Mouse (Mus musculus) G1E (cell line): Measurements from ENCODE around the gene Ndufb4. TPM values are rescaled to one million over a fixed set of nuclear protein-coding genes. Genes with fewer than 3 reads are reported as not detected.

Experiments
- ATAC-seq: 2 replicates; pipeline ENCODE4 v1.8.0; 2016; ENCODE audit warnings: mild to moderate bottlenecking; ENCODE audit not compliant: insufficient number of reproducible peaks, poor library complexity, low FRiP score, severe bottlenecking; ENCODE audit errors: extremely low read depth
- DNase-seq: peaks from one replicate; pipeline ENCODE4 v3.0.0; 2012; ENCODE audit warnings: low spot score
- H3K27me3 ChIP-seq: 2 replicates; pipeline ENCODE4 v1.6.1; 2012; ENCODE audit warnings: mild to moderate bottlenecking, low read length, inconsistent platforms; ENCODE audit not compliant: insufficient read depth
- H3K36me3 ChIP-seq: replicated peaks from 2 replicates; pipeline ENCODE3; 2012; ENCODE audit warnings: mild to moderate bottlenecking, inconsistent platforms
- H3K4me1 ChIP-seq: 2 replicates; pipeline ENCODE4 v1.6.1; 2012; ENCODE audit warnings: low read depth, low read length, inconsistent platforms, mixed read lengths; ENCODE audit not compliant: insufficient read depth
- H3K4me3 ChIP-seq: 2 replicates; pipeline ENCODE4 v1.5.1; 2012; ENCODE audit warnings: low read depth, mild to moderate bottlenecking, inconsistent platforms, low read length, moderate library complexity, mixed read lengths
- H3K9me3 ChIP-seq: replicated peaks from 2 replicates; pipeline ENCODE4 v1.6.1; 2012; ENCODE audit warnings: inconsistent platforms
- CTCF ChIP-seq: IDR thresholded peaks from 2 replicates; pipeline ENCODE4 v1.5.1; 2012; ENCODE audit warnings: low read depth, low read length, inconsistent platforms, mixed read lengths
- GATA1 ChIP-seq: IDR thresholded peaks from 2 replicates; pipeline ENCODE4 v1.6.1; 2012; ENCODE audit warnings: borderline replicate concordance, low read length, inconsistent platforms, mixed read lengths
- GATA2 ChIP-seq: IDR thresholded peaks from 2 replicates; pipeline ENCODE4 v1.6.1; 2012; ENCODE audit warnings: low read depth, low read length, inconsistent platforms, borderline replicate concordance
- POLR2AphosphoS5 ChIP-seq: IDR thresholded peaks from 2 replicates; pipeline ENCODE4 v1.6.1; 2012; ENCODE audit warnings: low read depth, low read length, inconsistent platforms; ENCODE audit not compliant: insufficient replicate concordance
- TAL1 ChIP-seq: conservative IDR thresholded peaks from 2 replicates; pipeline ENCODE4 v1.6.1; 2012; ENCODE audit warnings: low read depth, low read length, inconsistent platforms, mixed read lengths
- polyA plus RNA-seq: library from polyadenylated mRNA; stranded (reverse); fragments of >175 nt; gene quantifications from 2 replicates; pipeline ENCODE4 v1.2.3, GENCODE M21; 2012
- total RNA-seq, 2 experiments: library from RNA; stranded (forward) in 1 of 2; stranded (reverse) in 1 of 2; fragments of 200-1000 nt in 1 of 2; fragments of >200 nt in 1 of 2; fragmentation: Nextera tagmentation in 1 of 2; gene quantifications; 2 replicates each; pipeline ENCODE4 v1.2.3; 2014 to 2017

Gene Ndufb4
- total and polyA plus RNA-seq, 3 experiments, result 19.0 to 37.1 (median 34.9) TPM

GRCm38 (mm10) chr16:37652654-37653053, 1.6 kb downstream of the Ndufb4 start:
- ATAC-seq (no peak), DNase-seq (no peak)
- TF ChIP-seq GATA2 (no peak), TAL1 (no peak), POLR2AphosphoS5 (no peak), GATA1 (no peak), CTCF (no peak)
- Histone ChIP-seq H3K9me3 (no peaks in the 10 kb centered on the region), H3K4me1 (peaks cover 44% of the 10 kb centered on the region), H3K27me3 (no peaks in the 10 kb centered on the region), H3K36me3 (peaks cover 41% of the 10 kb centered on the region), H3K4me3 (no peak overlapping the region)

DNA sequence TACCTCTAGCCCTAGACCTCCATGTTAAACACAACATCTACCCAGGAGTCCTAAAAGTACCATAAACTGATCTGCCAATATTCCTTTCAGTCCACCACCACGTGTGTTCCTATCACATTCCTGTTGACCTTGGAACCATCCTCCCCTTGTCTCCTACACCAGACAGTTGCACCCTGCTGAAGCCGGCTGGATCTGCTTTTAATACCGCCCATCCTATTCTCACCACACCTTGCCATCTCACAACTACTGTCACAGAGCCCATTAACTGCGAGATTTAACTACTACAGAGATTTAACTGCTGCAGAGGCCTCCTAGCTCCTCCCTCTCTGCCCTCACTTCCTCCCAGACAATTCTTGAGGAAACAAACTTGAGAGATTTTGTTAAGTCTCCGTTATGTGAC, 2.8 kb downstream of the Ndufb4 start:
- H3K4me3 ChIP-seq, result no peak overlapping the region
- ATAC-seq (no peak), DNase-seq (no peak)
- peaks cover 52% of the 10 kb centered on the region for H3K36me3 ChIP-seq
- no peaks in the 10 kb centered on the region for H3K27me3 ChIP-seq
- TF ChIP-seq CTCF (no peak), TAL1 (no peak), GATA1 (no peak), GATA2 (no peak)
- H3K4me1 ChIP-seq, result peaks cover 44% of the 10 kb centered on the region
- H3K9me3 ChIP-seq, result no peaks in the 10 kb centered on the region

- TF ChIP-seq GATA1, result no peak
- no peak for TF ChIP-seq POLR2AphosphoS5
- no peak for TF ChIP-seq TAL1
- TF ChIP-seq GATA2, result no peak
- no peak for TF ChIP-seq CTCF
- peaks cover 76% of the 10 kb centered on the region for H3K36me3 ChIP-seq
- H3K4me1 ChIP-seq, result peaks cover 29% of the 10 kb centered on the region
- DNase-seq (no peak), ATAC-seq (no peak)
- H3K9me3 ChIP-seq, result no peaks in the 10 kb centered on the region
- no peak overlapping the region for H3K4me3 ChIP-seq
- H3K27me3 ChIP-seq, result no peaks in the 10 kb centered on the region
These were observed 5.2 kb downstream of the Ndufb4 start for GRCm38 (mm10) chr16:37649068-37649467.

DNA sequence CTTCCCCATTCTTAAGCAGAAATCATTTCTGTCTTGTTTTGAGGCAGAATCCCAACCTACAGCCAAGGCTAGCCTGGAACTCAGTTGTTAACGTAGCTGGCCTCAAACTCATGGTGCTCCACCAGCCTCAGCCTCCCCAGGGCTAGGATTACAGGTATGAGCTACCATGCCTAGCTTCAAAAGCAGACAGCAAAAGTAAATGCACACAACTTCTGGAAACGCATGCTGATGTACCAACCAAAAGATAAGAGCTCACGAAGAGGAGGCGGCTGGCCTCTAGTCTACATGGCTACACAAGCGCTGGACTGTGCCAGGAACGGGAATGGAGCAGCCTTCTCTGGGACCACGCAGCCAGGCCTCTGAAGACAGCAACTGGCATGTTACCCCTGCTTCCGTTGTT, 6.3 kb downstream of the Ndufb4 start:
- TF ChIP-seq TAL1 (no peak), GATA2 (no peak), POLR2AphosphoS5 (no peak), GATA1 (no peak), CTCF (no peak)
- no peak for DNase-seq
- Histone ChIP-seq H3K4me1 (peaks cover 26% of the 10 kb centered on the region), H3K36me3 (peaks cover 77% of the 10 kb centered on the region), H3K4me3 (no peak overlapping the region), H3K27me3 (no peaks in the 10 kb centered on the region), H3K9me3 (no peaks in the 10 kb centered on the region)
- ATAC-seq, result no peak

DNA sequence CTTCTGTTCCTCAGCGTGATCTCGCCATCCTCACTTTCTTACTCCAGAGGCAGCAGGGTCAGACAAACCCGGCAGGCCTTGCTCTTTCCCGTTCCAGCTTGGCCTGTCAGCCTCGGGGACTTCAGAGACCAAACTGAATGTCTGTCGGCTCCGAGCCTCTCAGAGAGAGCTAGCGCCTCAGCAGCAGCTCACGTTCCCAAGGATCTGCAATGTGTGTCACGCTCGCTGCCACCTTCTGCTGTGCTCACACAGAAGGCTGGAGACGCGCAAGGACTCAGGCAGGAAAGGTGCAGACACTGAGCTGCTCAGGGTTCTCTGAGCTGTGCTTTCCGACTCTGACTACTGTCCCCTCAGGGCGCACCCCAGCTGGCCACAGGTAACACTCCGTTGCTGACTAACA, 7.2 kb downstream of the Ndufb4 start:
- Histone ChIP-seq H3K27me3 (no peaks in the 10 kb centered on the region), H3K9me3 (no peaks in the 10 kb centered on the region), H3K4me3 (no peak overlapping the region), H3K36me3 (peaks cover 72% of the 10 kb centered on the region), H3K4me1 (peaks cover 18% of the 10 kb centered on the region)
- no peak for ATAC-seq
- TF ChIP-seq GATA1 (no peak), CTCF (no peak), GATA2 (no peak), POLR2AphosphoS5 (no peak), TAL1 (no peak)
- DNase-seq, result no peak

- H3K36me3 ChIP-seq, result peaks cover 63% of the 10 kb centered on the region
These were observed 8.5 kb downstream of the Ndufb4 start for GRCm38 (mm10) chr16:37645799-37646198.

GRCm38 (mm10) chr16:37645211-37645610, 9.0 kb downstream of the Ndufb4 start:
- no peak overlapping the region for H3K4me3 ChIP-seq
- peaks cover 57% of the 10 kb centered on the region for H3K36me3 ChIP-seq
- DNase-seq (no peak), ATAC-seq (no peak)
- no peaks in the 10 kb centered on the region for H3K9me3 ChIP-seq
- H3K4me1 ChIP-seq, result peaks cover 6% of the 10 kb centered on the region
- TF ChIP-seq POLR2AphosphoS5 (no peak), GATA1 (no peak), CTCF (no peak), GATA2 (no peak), TAL1 (no peak)
- no peaks in the 10 kb centered on the region for H3K27me3 ChIP-seq

More at GRCm38 (mm10) chr16:37645799-37646198, 8.5 kb downstream of the Ndufb4 start:
- no peak for ATAC-seq
- H3K4me3 ChIP-seq, result no peak overlapping the region
- TF ChIP-seq CTCF (no peak), GATA2 (no peak), POLR2AphosphoS5 (no peak), TAL1 (no peak), GATA1 (no peak)
- no peak for DNase-seq
- H3K4me1 ChIP-seq, result peaks cover 8% of the 10 kb centered on the region
- H3K9me3 ChIP-seq, result no peaks in the 10 kb centered on the region
- H3K27me3 ChIP-seq, result no peaks in the 10 kb centered on the region
